Mouse (Mus musculus) heart, postnatal 36 days (tissue): ENCODE measurements around the gene Ormdl3. TPM values are rescaled to one million over a fixed set of nuclear protein-coding genes. Genes with fewer than 3 reads are reported as not detected.

Source experiments
- total RNA-seq, 2 experiments: library from RNA; stranded (reverse); gene quantifications; 2 replicates each; pipeline ENCODE4 v1.2.3; 2021

Ormdl3 gene
- total RNA-seq, 2 experiments from 2014 or later, result 39.3 to 40.4 TPM

Other genes starting within 250 kb of the Ormdl3 start
- gene Ppp1r1b, start 239.0 kb downstream of the Ormdl3 start, total RNA-seq, result 1 to 10 TPM; 4.6 to 7.0 TPM
- 10 to 100 TPM; 21.5 to 26.8 TPM for gene Stard3, start 229.0 kb downstream of the Ormdl3 start, total RNA-seq
- gene Tcap, start 203.6 kb downstream of the Ormdl3 start, total RNA-seq, result 1,000 to 10,000 TPM; 1,783 to 3,188 TPM
- gene Pnmt, start 200.9 kb downstream of the Ormdl3 start, total RNA-seq, result 1 to 10 TPM in 1 of 2 experiments, under 1 TPM in 1; 0.76 to 1.6 TPM
- gene Pgap3, start 186.9 kb downstream of the Ormdl3 start, total RNA-seq, result 1 to 10 TPM; 8.5 to 9.2 TPM
- 10 to 100 TPM in 1 of 2 experiments, 1 to 10 TPM in 1; 7.2 to 10.6 TPM for gene Erbb2, start 174.9 kb downstream of the Ormdl3 start, total RNA-seq
- 10 to 100 TPM; 53.0 to 66.2 TPM for gene Mien1, start 148.4 kb downstream of the Ormdl3 start, total RNA-seq
- gene Grb7, start 141.0 kb downstream of the Ormdl3 start, total RNA-seq, result under 1 TPM; 0.14 to 0.31 TPM
- under 1 TPM; 0.44 to 0.84 TPM for gene Ikzf3, start 41.3 kb downstream of the Ormdl3 start, total RNA-seq
- not detected for gene Zpbp2, start 36.3 kb downstream of the Ormdl3 start, total RNA-seq
- gene Lrrc3c, start 10.9 kb upstream of the Ormdl3 start, total RNA-seq, result not detected
- gene Gm12355, start 38.3 kb upstream of the Ormdl3 start, total RNA-seq, result 1 to 10 TPM; 5.4 to 6.4 TPM
- 1 to 10 TPM; 3.0 to 3.3 TPM for gene Gsdma3, start 39.0 kb upstream of the Ormdl3 start, total RNA-seq
- gene Gsdma2, start 59.4 kb upstream of the Ormdl3 start, total RNA-seq, result not detected
- not detected for gene Gsdma, start 77.0 kb upstream of the Ormdl3 start, total RNA-seq
- gene Psmd3, start 95.2 kb upstream of the Ormdl3 start, total RNA-seq, result 100 to 1,000 TPM; 102 to 104 TPM
- gene Csf3, start 113.9 kb upstream of the Ormdl3 start, total RNA-seq, result not detected
- gene Med24, start 142.1 kb upstream of the Ormdl3 start, total RNA-seq, result 10 to 100 TPM; 45.2 to 52.7 TPM
- 100 to 1,000 TPM; 100 to 111 TPM for gene Thra, start 153.3 kb upstream of the Ormdl3 start, total RNA-seq
- 100 to 1,000 TPM; 104 to 107 TPM for gene Nr1d1, start 188.0 kb upstream of the Ormdl3 start, total RNA-seq
- 10 to 100 TPM; 74.4 to 75.3 TPM for gene Msl1, start 208.1 kb upstream of the Ormdl3 start, total RNA-seq
- gene Casc3, start 217.5 kb upstream of the Ormdl3 start, total RNA-seq, result 10 to 100 TPM; 26.1 to 26.2 TPM
- under 1 TPM; 0.57 to 0.72 TPM for gene Rapgefl1, start 249.4 kb upstream of the Ormdl3 start, total RNA-seq